Comparison of ENCODE assay signal across 11 mouse cellular contexts in the genomic region with DNA sequence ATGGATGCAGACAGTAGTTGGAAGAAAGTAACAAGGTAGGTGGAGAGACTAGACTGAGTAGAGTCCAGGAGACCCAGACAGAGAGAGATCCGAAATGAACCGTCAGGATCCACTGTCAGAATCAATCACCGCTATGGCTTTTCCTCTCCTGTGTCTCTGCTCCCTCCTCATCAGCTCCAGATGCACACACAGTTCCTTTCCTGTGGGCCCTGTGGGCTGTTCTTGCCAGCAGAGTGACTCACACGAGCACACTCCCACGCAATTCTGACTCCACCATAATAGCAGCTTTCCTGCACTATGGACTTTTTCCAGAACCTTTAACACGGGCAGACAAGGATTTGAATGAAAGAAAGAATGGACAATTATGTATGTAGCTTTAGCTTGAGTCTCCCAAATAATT. TPM values are rescaled to one million over a fixed set of nuclear protein-coding genes. Genes with fewer than 3 reads are reported as not detected.
DNase-seq lines count a peak whose midpoint lies in the region; ATAC-seq and TF ChIP-seq lines count a peak whose summit lies in the region.
"Had no signal": no experiment of that assay in that cellular context is flagged by ENCODE, and none has a peak within 500 bp of the region (broad histone marks: within the 10 kb centered on the region; RNA-seq: fewer than 3 reads in every experiment).

No protein-coding gene starts in this region.

- no peak for TF ChIP-seq POLR2A in heart, adult 2 months (IDR thresholded peaks at IDR 0.05; ENCODE audit: insufficient read depth, low read depth, low read length)
- no peak for TF ChIP-seq POLR2A in embryonic fibroblast, embryonic 13.5 days (IDR thresholded peaks at IDR 0.05; ENCODE audit: low read depth, low read length)

- no peak for ATAC-seq in megakaryocyte, adult 5-6 weeks (ENCODE audit: poor library complexity, severe bottlenecking)

- DNase-seq in heart, adult 2 months, result peak; percentile 40 to 68
- no peak for DNase-seq in heart, embryonic 10.5 days (ENCODE audit: low spot score)
- peak in 1 of 2 experiments; percentile 67 for DNase-seq in layer of hippocampus, adult 2 months (ENCODE audit: low spot score in 2 of 2)
- no peak for DNase-seq in liver
- no peak for DNase-seq in retina, postnatal 1 day
- DNase-seq: cerebellum, postnatal 25 days; kidney, adult 9 months had no signal

- no peaks in the 10 kb centered on the region for H3K27me3 ChIP-seq in heart, adult 2 months (ENCODE audit: control insufficient read depth, insufficient read depth, low read length)
- H3K27me3 ChIP-seq in heart, embryonic 10.5 days (ENCODE audit: insufficient read depth, poor library complexity, severe bottlenecking), result no peaks in the 10 kb centered on the region
- no peaks in the 10 kb centered on the region for H3K27me3 ChIP-seq in C2C12 (ENCODE audit: control insufficient read depth, insufficient read depth, insufficient read length)

- no peaks in the 10 kb centered on the region for H3K79me2 ChIP-seq in heart, adult 2 months (replicated peaks; ENCODE audit: control insufficient read depth, insufficient read depth, low read length)
- H3K79me2 ChIP-seq in C2C12 (ENCODE audit: control insufficient read depth, insufficient read depth), result no peaks in the 10 kb centered on the region

- peaks cover 6% of the 10 kb centered on the region; the same call in 1 of the 2 replicates for H3K4me1 ChIP-seq in heart, adult 2 months (ENCODE audit: control insufficient read depth, insufficient read depth, low read length)
- peaks cover 36% of the 10 kb centered on the region for H3K4me1 ChIP-seq in heart, embryonic 10.5 days
- peaks cover 11% of the 10 kb centered on the region for H3K4me1 ChIP-seq in embryonic fibroblast, embryonic 13.5 days (ENCODE audit: control insufficient read depth, insufficient read depth, low read length)

- H3ac ChIP-seq in C2C12 (ENCODE audit: control insufficient read depth, insufficient read length, low read depth), result no peak overlapping the region

- no peaks in the 10 kb centered on the region for H3K79me3 ChIP-seq in C2C12 (ENCODE audit: low read depth)

- no peak overlapping the region for H3K4me3 ChIP-seq in heart, adult 2 months
- H3K4me3 ChIP-seq in heart, embryonic 10.5 days, result no peak overlapping the region
- no peak overlapping the region for H3K4me3 ChIP-seq in C2C12 (ENCODE audit: insufficient read depth, poor library complexity, severe bottlenecking)
- H3K4me3 ChIP-seq in embryonic fibroblast, embryonic 13.5 days (ENCODE audit: insufficient read depth, low read length), result no peak overlapping the region
- H3K4me3 ChIP-seq in layer of hippocampus, adult 2 months, result no peak overlapping the region
- H3K4me3 ChIP-seq: forebrain, embryonic 10.5 days had no signal

- intact Hi-C loops in heart, adult 2 months (cut with DNase I), result loop anchor here (5.0 to 10.0 kb wide), 2 partner anchors 41 to 213 kb away; no protein-coding TSS in a partner anchor

- TF ChIP-seq EP300 in heart, adult 2 months (IDR thresholded peaks at IDR 0.05; ENCODE audit: insufficient read depth, low read depth, low read length), result 0 out of 2 replicates have a peak, but pooled peaks have one; percentile 66

- 31% methylated on average over 6 of the region's 6 CpGs for WGBS in heart, adult 2 months
- 76% methylated on average over 6 of the region's 6 CpGs for WGBS in heart, embryonic 10.5 days

- H3K36me3 ChIP-seq in heart, adult 2 months (ENCODE audit: control insufficient read depth, insufficient read depth, low read length), result no peaks in the 10 kb centered on the region
- no peaks in the 10 kb centered on the region for H3K36me3 ChIP-seq in heart, embryonic 10.5 days
- H3K36me3 ChIP-seq in C2C12 (ENCODE audit: control insufficient read depth, insufficient read depth), result no peaks in the 10 kb centered on the region
- H3K36me3 ChIP-seq: forebrain, embryonic 10.5 days had no signal

- no peak for TF ChIP-seq CTCF in heart, adult 2 months (IDR thresholded peaks at IDR 0.05)
- TF ChIP-seq CTCF in C2C12 (IDR thresholded peaks at IDR 0.05; ENCODE audit: control insufficient read depth, insufficient read depth, insufficient read length), result no peak
- TF ChIP-seq CTCF in embryonic fibroblast, embryonic 13.5 days (IDR thresholded peaks at IDR 0.05; ENCODE audit: borderline replicate concordance, insufficient read depth, low read length), result no peak
- no peak for TF ChIP-seq CTCF in layer of hippocampus, adult 2 months (conservative IDR thresholded peaks at IDR 0.05)

- H3K9me3 ChIP-seq in heart, embryonic 10.5 days, result no peaks in the 10 kb centered on the region
- H3K9me3 ChIP-seq: forebrain, embryonic 10.5 days had no signal

- no peak overlapping the region for H3K9ac ChIP-seq in heart, adult 2 months (ENCODE audit: low read depth, low read length)

- no peak overlapping the region for H3K27ac ChIP-seq in heart, adult 2 months
- H3K27ac ChIP-seq in heart, embryonic 10.5 days, result no peak overlapping the region
- H3K27ac ChIP-seq in embryonic fibroblast, embryonic 13.5 days (ENCODE audit: insufficient read depth, low read length), result peak overlapping the region; percentile 95
- peak overlapping the region; percentile 28; the same call in 1 of the 2 replicates for H3K27ac ChIP-seq in layer of hippocampus, adult 2 months
- H3K27ac ChIP-seq: forebrain, embryonic 10.5 days had no signal

TF ChIP-seq in C2C12, 6 proteins besides CTCF, POLR2A, EP300 and RAD21:
- no peak for TF ChIP-seq USF1 (IDR thresholded peaks at IDR 0.05; ENCODE audit: low read depth)
- peak; percentile 45 for TF ChIP-seq FOSL1 (IDR thresholded peaks at IDR 0.05; ENCODE audit: insufficient read depth, low read length, poor library complexity, severe bottlenecking)
- TF ChIP-seq CEBPB (IDR thresholded peaks at IDR 0.05; ENCODE audit: low read depth), result no peak
- TF ChIP-seq MYOD1 (IDR thresholded peaks at IDR 0.05; ENCODE audit: control insufficient read depth, insufficient read length, low read depth), result no peak
- no peak for TF ChIP-seq MYOG (IDR thresholded peaks at IDR 0.05; ENCODE audit: control insufficient read depth, extremely low read depth, insufficient read length)
- peak; percentile 11 for TF ChIP-seq MAX (IDR thresholded peaks at IDR 0.05)
TF ChIP-seq in C2C12: peak in this region for 2.

RNA-seq across cellular contexts. Expression of a gene that starts 31.8 kb away (rescaled TPM):
- total RNA-seq in heart, adult 2 months (2021), result 100 to 1,000 TPM; 230 to 250 TPM
- polyA plus RNA-seq in heart, adult 2 months (2012; rRNA removed), result 80.7 and 175 TPM in 2 replicates
- 175 and 176 TPM in 2 replicates for polyA plus RNA-seq in heart, embryonic 10.5 days (2016; fragmentation: Nextera tagmentation; extraction: Ambion mirVana)
- 40.9 TPM for polyA plus RNA-seq in C2C12 (2012; fragmentation: generic; extraction: Trizol)
- polyA plus RNA-seq in embryonic fibroblast, embryonic 13.5 days (2011; ENCODE audit: insufficient read length, low read depth, missing spikeins), result 244 and 317 TPM in 2 replicates
- total RNA-seq in layer of hippocampus, adult 2 months (2021), result 100 to 1,000 TPM in 1 of 2 experiments, 10 to 100 TPM in 1; 90.8 to 100 TPM
- total RNA-seq in megakaryocyte, adult 5-6 weeks (2015), result not detected in 2 replicates
- total RNA-seq in megakaryocyte, adult 5-6 weeks (2017), result not detected in 2 replicates

Comparison
In these comparisons a context has a peak if more than half of its experiments do, and no peak if none do; other contexts are left out.
1. DNase-seq: peak in heart, adult 2 months (2 of 2); none in heart, embryonic 10.5 days (single experiment), liver (single experiment) and retina, postnatal 1 day (single experiment).
2. H3K27ac ChIP-seq: peak in embryonic fibroblast, embryonic 13.5 days (single experiment) and layer of hippocampus, adult 2 months (single experiment); none in heart, adult 2 months (single experiment) and heart, embryonic 10.5 days (single experiment).